Mouse (Mus musculus) intestine, postnatal 0 days (tissue): Measurements from ENCODE around the gene Qrich1. TPM values are rescaled to one million over a fixed set of nuclear protein-coding genes. Genes with fewer than 3 reads are reported as not detected.
A peak's percentile ranks its signal among the peaks of the same experiment; 100 is the strongest.

ENCODE experiments used
- ATAC-seq: fragments of 200-750 bp; cut with Nextera tagmentation; 2 replicates; pipeline ENCODE4 v1.8.0; 2017; ENCODE audit warnings: mild to moderate bottlenecking, moderate TSS enrichment, moderate library complexity
- H3K27ac ChIP-seq: fragments of 300-500 bp; sonication (generic); 2 replicates; pipeline ENCODE4 v1.5.1; 2014; ENCODE audit warnings: mild to moderate bottlenecking, low read depth, low read length, moderate library complexity
- H3K27me3 ChIP-seq: fragments of 300-500 bp; sonication (generic); replicated peaks from 2 replicates; pipeline ENCODE4 v1.6.1; 2014; ENCODE audit warnings: low read length, mixed read lengths; ENCODE audit not compliant: control insufficient read depth, insufficient read depth
- H3K36me3 ChIP-seq: fragments of 300-500 bp; sonication (generic); 2 replicates; pipeline ENCODE4 v1.6.1; 2014; ENCODE audit warnings: mild to moderate bottlenecking, moderate library complexity; ENCODE audit not compliant: control insufficient read depth, insufficient read depth
- H3K4me1 ChIP-seq: fragments of 300-500 bp; sonication (generic); replicated peaks from 2 replicates; pipeline ENCODE4 v1.6.1; 2014; ENCODE audit warnings: antibody characterized with exemption, low read length, mixed read lengths; ENCODE audit not compliant: control insufficient read depth, insufficient read depth
- H3K4me2 ChIP-seq: fragments of 300-500 bp; sonication (generic); replicated peaks from 2 replicates; pipeline ENCODE4 v1.6.1; 2014; ENCODE audit warnings: low read depth, mild to moderate bottlenecking, moderate library complexity
- H3K4me3 ChIP-seq: fragments of 300-500 bp; sonication (generic); 2 replicates; pipeline ENCODE4 v1.5.1; 2014; ENCODE audit warnings: low read depth, low read length
- H3K9ac ChIP-seq: fragments of 300-500 bp; sonication (generic); 2 replicates; pipeline ENCODE4 v1.6.1; 2014; ENCODE audit warnings: mild to moderate bottlenecking, low read depth, low read length
- H3K9me3 ChIP-seq: fragments of 300-500 bp; sonication (generic); 2 replicates; pipeline ENCODE4 v1.6.1; 2016; ENCODE audit warnings: mixed run types; ENCODE audit not compliant: control insufficient read depth
- CTCF ChIP-seq: sonication (generic); IDR thresholded peaks from 2 replicates; pipeline ENCODE4 v1.5.1; 2016; ENCODE audit warnings: low read depth, mild to moderate bottlenecking, control low read depth, antibody characterized with exemption, moderate library complexity
- WGBS: fragments of 180-500 bp; shearing (Covaris S2); extraction: QIAGEN DNeasy Blood & Tissue Kit; methylation state at CpG from one replicate; pipeline ENCODE4 v1.1.7; 2014; 5-methylcytosine and 5-hydroxymethylcytosine counted together
- polyA plus RNA-seq: library from polyadenylated mRNA; unstranded; fragments of >200 nt; fragmentation: Nextera tagmentation; extraction: Ambion mirVana; gene quantifications from 2 replicates; pipeline ENCODE4 v1.2.1, GENCODE M21; 2015

Qrich1 gene
- polyA plus RNA-seq, 1 experiment from 2014 or later: 46.8 TPM

DNA sequence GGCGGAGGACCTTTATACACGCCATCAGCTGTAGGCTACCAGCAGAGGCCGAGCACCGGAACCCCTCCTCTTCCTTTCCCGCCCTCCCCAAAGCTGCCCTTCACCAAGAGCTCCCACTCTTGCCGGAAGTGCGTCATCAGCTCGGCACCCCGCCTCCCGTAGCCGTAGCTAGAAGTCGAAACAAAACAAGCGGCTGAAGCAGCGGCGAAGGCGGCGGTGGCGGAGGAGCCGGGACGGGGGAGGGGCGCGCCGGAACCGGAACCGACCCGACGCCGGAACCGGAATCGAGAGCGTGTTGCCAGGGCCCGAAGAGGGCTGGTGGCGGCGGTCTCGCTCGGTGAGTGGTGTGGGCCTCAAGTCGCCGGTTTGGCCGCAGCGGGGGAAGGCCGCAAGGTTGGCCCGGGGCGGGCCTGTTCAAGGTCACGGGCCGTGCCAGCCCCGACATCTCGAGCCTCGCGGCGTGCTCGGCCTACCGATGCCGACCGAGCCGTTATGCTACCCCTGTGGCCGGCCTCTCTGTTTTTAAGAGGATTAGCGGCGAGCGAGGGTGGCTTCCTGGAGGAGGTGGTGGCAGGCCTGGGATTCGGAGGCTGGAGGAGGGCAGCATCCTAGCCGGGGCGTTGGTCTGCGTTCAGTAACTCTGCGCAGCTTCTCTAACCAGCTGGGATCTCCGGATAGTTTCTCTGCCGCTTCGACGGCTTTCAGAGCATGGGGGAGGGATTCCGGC is 25.9 kb upstream of the Qrich1 start, which contains the start of gene Usp19:
Gene Usp19, plus strand, starts transcription at position 44 of the 727 bp plus-strand sequence.
- H3K27me3 ChIP-seq: no peaks in the 10 kb centered on the region
- no peaks in the 10 kb centered on the region; the same call in 1 of the 2 replicates for H3K4me1 ChIP-seq
- 0 out of 2 replicates have a peak, but pooled peaks have one; percentile 2 for TF ChIP-seq CTCF
- peak within 1 kb of the TSS; percentile 90 for H3K9ac ChIP-seq
- peak; percentile 93 for ATAC-seq
- H3K9me3 ChIP-seq: no peaks in the 10 kb centered on the region
- peaks cover 61% of the 10 kb centered on the region for H3K36me3 ChIP-seq
- H3K27ac ChIP-seq: peak within 1 kb of the TSS; percentile 92
- H3K4me3 ChIP-seq: peak within 1 kb of the TSS; percentile 67
- WGBS: under 1% methylated on average over 65 of the region's 69 CpGs
- H3K4me2 ChIP-seq: peak within 1 kb of the TSS; percentile 83

GRCm38 (mm10) chr9:108491286-108491580 is 25.4 kb upstream of the Qrich1 start:
- no peak for ATAC-seq
- no peak for TF ChIP-seq CTCF
- Histone ChIP-seq H3K4me2 (peak overlapping the region; percentile 83), H3K27me3 (no peaks in the 10 kb centered on the region), H3K9me3 (no peaks in the 10 kb centered on the region), H3K4me1 (no peaks in the 10 kb centered on the region; the same call in 1 of the 2 replicates), H3K4me3 (peak overlapping the region; percentile 67), H3K27ac (peak overlapping the region; percentile 92), H3K9ac (peak overlapping the region; percentile 90), H3K36me3 (peaks cover 63% of the 10 kb centered on the region)
- WGBS: 4% methylated on average over 12 of the region's 12 CpGs

- Histone ChIP-seq H3K27me3 (no peaks in the 10 kb centered on the region), H3K4me1 (no peaks in the 10 kb centered on the region; the same call in 1 of the 2 replicates), H3K9me3 (no peaks in the 10 kb centered on the region), H3K4me2 (peak overlapping the region; percentile 83), H3K36me3 (peaks cover 65% of the 10 kb centered on the region), H3K4me3 (no peak overlapping the region), H3K27ac (peak overlapping the region; percentile 0; the same call in 1 of the 2 replicates), H3K9ac (no peak overlapping the region)
- TF ChIP-seq CTCF: no peak
- WGBS: 71% methylated on average over 16 of the region's 16 CpGs
- ATAC-seq: no peak
Observed at GRCm38 (mm10) chr9:108492043-108492750, 24.4 kb upstream of the Qrich1 start.

GRCm38 (mm10) chr9:108493246-108493645 is 23.4 kb upstream of the Qrich1 start:
- TF ChIP-seq CTCF: no peak
- peaks cover 70% of the 10 kb centered on the region for H3K36me3 ChIP-seq
- H3K27me3 ChIP-seq: no peaks in the 10 kb centered on the region
- no peaks in the 10 kb centered on the region; the same call in 1 of the 2 replicates for H3K4me1 ChIP-seq
- H3K9me3 ChIP-seq: no peaks in the 10 kb centered on the region
- H3K9ac ChIP-seq: no peak overlapping the region
- ATAC-seq: no peak
- H3K4me3 ChIP-seq: no peak overlapping the region
- WGBS: 96% methylated on average over 8 of the region's 8 CpGs
- H3K4me2 ChIP-seq: no peak overlapping the region
- H3K27ac ChIP-seq: no peak overlapping the region

DNA sequence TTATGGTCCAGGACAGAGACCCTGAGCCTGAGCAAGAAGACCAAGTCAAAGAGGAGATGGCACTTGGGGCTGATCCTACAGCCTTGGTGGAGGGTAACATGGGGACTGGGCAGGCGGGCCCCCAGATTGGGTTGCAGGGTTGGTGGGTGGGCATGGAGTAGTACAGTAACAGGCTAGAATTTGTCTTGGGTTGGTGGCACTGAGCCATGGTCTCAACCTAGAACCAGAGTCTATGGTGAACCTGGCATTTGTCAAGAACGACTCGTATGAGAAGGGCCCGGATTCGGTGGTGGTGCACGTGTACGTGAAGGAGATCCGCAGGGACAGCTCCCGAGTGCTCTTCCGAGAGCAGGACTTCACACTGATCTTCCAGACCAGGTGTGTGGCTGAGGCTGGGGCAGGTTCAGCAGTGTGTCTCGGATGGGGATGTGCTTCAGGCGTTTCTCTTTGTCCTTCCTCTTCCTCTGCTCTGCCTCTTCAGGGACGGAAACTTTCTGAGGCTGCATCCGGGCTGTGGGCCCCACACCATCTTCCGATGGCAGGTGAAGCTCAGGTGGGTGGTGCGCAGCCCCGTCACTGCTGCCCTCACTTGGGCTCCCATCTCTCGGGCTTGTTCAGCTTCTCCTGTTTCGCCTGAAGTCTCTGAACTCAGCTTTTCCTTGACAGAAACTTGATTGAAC is 22.3 kb upstream of the Qrich1 start:
- no peak for ATAC-seq
- H3K36me3 ChIP-seq: peaks cover 70% of the 10 kb centered on the region
- no peak overlapping the region for H3K4me2 ChIP-seq
- H3K9me3 ChIP-seq: no peaks in the 10 kb centered on the region
- no peak for TF ChIP-seq CTCF
- H3K9ac ChIP-seq: no peak overlapping the region
- no peak overlapping the region for H3K27ac ChIP-seq
- H3K4me3 ChIP-seq: no peak overlapping the region
- H3K4me1 ChIP-seq: no peaks in the 10 kb centered on the region; the same call in 1 of the 2 replicates
- WGBS: 95% methylated on average over 19 of the region's 19 CpGs
- H3K27me3 ChIP-seq: no peaks in the 10 kb centered on the region

DNA sequence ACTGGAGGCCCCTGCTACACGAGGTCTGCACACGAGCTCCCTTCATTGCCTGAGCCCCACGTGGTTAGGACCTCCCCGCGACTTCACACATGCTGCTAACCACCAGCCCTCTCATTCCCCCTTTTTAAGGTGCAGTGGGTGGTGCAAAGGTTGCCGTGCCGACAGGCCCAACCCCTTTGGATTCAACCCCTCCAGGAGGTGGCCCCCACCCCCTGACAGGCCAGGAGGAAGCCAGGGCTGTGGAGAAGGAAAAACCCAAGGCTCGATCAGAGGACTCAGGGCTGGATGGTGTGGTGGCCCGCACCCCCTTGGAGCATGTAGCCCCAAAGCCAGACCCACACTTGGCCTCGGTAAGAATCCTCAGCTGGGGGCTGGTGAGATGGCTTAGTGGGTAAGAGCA is 21.7 kb upstream of the Qrich1 start:
- peaks cover 74% of the 10 kb centered on the region for H3K36me3 ChIP-seq

More for the DNA sequence above, 21.7 kb upstream of the Qrich1 start:
- Histone ChIP-seq H3K9me3 (no peaks in the 10 kb centered on the region), H3K4me3 (no peak overlapping the region), H3K4me2 (no peak overlapping the region), H3K27me3 (no peaks in the 10 kb centered on the region), H3K9ac (no peak overlapping the region), H3K27ac (no peak overlapping the region), H3K4me1 (no peaks in the 10 kb centered on the region; the same call in 1 of the 2 replicates)
- no peak for ATAC-seq
- TF ChIP-seq CTCF: no peak
- 84% methylated on average over 10 of the region's 10 CpGs for WGBS
